Mouse (Mus musculus) gastrocnemius, postnatal 36 days (tissue): ENCODE data around the gene Slc15a4. TPM values are rescaled to one million over a fixed set of nuclear protein-coding genes. Genes with fewer than 3 reads are reported as not detected.

Experiments used
- DNase-seq, 2 experiments: peaks; one replicate each; pipeline ENCODE4 v3.0.0; 2022
- intact Hi-C: fragments of 180-260 bp; cut with DNase I; formaldehyde crosslinking; loops from one replicate; pipeline ENCODE4 v1.15.1; 2025
- total RNA-seq, 2 experiments: library from RNA; stranded (reverse); gene quantifications; 2 replicates each; pipeline ENCODE4 v1.2.3; 2021

Gene Slc15a4
- total RNA-seq, 2 experiments from 2014 or later, result 9.9 to 11.5 TPM

- DNase-seq, result no peak
- intact Hi-C loops, result no loop called here
Measured at GRCm38 (mm10) chr5:127567165-127567741, 65.4 kb downstream of the Slc15a4 start.

- no peak for DNase-seq
- intact Hi-C loops, result no loop called here
Measured at GRCm38 (mm10) chr5:127561086-127561485, 71.6 kb downstream of the Slc15a4 start.

- intact Hi-C loops, result no loop called here
- no peak for DNase-seq
Measured at GRCm38 (mm10) chr5:127548136-127548535, 84.6 kb downstream of the Slc15a4 start.

- DNase-seq, result no peak
- intact Hi-C loops, result no loop called here
Measured at GRCm38 (mm10) chr5:127546585-127546991, 86.1 kb downstream of the Slc15a4 start.

Other genes with a start within 250 kb of the Slc15a4 start
- gene Glt1d1, start 635 bp downstream of the Slc15a4 start, total RNA-seq, result not detected